Mouse (Mus musculus): ENCODE results near the gene Zfp316. TPM values are rescaled to one million over a fixed set of nuclear protein-coding genes. Genes with fewer than 3 reads are reported as not detected.

The Zfp316 gene
- total and polyA plus RNA-seq, 3 experiments: 4.3 to 4.8 TPM; not detected in 1

DNA sequence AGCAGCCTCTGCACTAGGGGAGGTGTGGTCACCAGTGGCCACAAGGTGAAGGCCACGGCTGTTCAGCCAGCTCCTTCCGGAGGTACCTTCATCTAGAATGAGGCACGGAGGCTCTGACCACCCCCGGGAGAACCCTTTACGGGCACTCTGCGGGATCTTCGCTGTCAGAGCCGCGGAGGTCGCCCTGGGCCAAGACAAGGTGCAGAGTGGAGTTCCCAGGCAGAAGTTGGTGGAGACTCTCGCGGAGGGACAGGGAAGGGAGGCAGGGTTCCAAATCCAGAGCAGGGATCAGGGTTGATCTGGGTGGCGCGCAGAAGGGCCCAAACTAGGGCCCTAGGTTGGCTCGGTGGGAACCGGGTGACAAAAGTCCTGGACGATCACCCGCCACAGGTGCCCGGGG lies 23.1 kb upstream of the Zfp316 start:
- Histone ChIP-seq H3K4me1 (ENCODE audit: control insufficient read depth in 1 of 2, insufficient read depth in 2 of 2, low read length in 2 of 2) (no peaks in the 10 kb centered on the region), H3K36me3 (ENCODE audit: control insufficient read depth in 1 of 2, insufficient read depth in 2 of 2, low read length in 2 of 2) (no peaks in the 10 kb centered on the region), H3K27ac (ENCODE audit: control insufficient read depth, low read depth, low read length) (no peak overlapping the region), H3K27me3 (ENCODE audit: control insufficient read depth in 1 of 2, insufficient read depth in 2 of 2, low read length in 2 of 2) (no peaks in the 10 kb centered on the region), H3K4me3 (ENCODE audit: control insufficient read depth in 1 of 2, insufficient read depth in 1 of 2, low read depth in 2 of 2, low read length in 2 of 2) (no peak overlapping the region), H3K9ac (ENCODE audit: control insufficient read depth, low read depth, low read length, poor library complexity, severe bottlenecking) (no peak overlapping the region), H3K9me3 (replicated peaks; ENCODE audit: insufficient read depth, low read length) (no peaks in the 10 kb centered on the region), H3K79me2 (ENCODE audit: control insufficient read depth, insufficient read depth, low read length, poor library complexity) (no peaks in the 10 kb centered on the region)
- DNase-seq (ENCODE audit: low read depth, low spot score): no peak
- no peak for TF ChIP-seq TCF12 (IDR thresholded peaks at IDR 0.05; ENCODE audit: low read depth, low read length)
- TF ChIP-seq MAFK (IDR thresholded peaks at IDR 0.05; ENCODE audit: borderline replicate concordance, low read depth, low read length): no peak
- no peak for TF ChIP-seq USF1 (IDR thresholded peaks at IDR 0.05; ENCODE audit: low read depth, low read length)
- TF ChIP-seq KAT2A (conservative IDR thresholded peaks at IDR 0.05; ENCODE audit: low read depth, low read length): no peak
- TF ChIP-seq E2F4 (IDR thresholded peaks at IDR 0.05; ENCODE audit: borderline replicate concordance, low read depth, low read length): no peak
- no peak for TF ChIP-seq CHD1 (IDR thresholded peaks at IDR 0.05; ENCODE audit: low read depth, low read length)
- no peak for TF ChIP-seq SIN3A (IDR thresholded peaks at IDR 0.05; ENCODE audit: low read length)
- TF ChIP-seq TBP (IDR thresholded peaks at IDR 0.05; ENCODE audit: low read depth, low read length): no peak
- no peak for TF ChIP-seq CHD2 (IDR thresholded peaks at IDR 0.05; ENCODE audit: low read length)
- no peak for TF ChIP-seq GATA1 (IDR thresholded peaks at IDR 0.05; ENCODE audit: low read depth, low read length)

DNA sequence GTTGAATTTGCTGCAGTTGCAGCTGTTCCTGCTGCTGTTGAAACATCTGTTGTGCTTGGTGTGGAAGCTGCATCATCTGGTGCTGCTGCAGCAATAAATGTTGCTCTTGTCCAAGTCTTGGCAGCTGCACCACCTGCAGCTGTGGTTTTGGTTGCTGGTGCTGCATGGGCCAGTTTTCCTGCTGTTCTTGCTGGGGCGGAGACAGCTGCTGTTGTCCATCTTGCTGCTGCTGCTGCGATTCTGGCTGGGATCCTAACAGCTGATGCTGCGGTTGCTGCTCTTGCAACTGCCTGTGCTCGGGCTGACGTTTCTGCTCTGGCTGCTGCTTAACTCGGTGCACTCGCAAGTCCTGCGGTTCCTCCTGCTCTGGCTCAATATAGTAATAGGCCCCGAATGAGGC lies 19.5 kb upstream of the Zfp316 start:
- Histone ChIP-seq H3K4me3 (ENCODE audit: control insufficient read depth in 1 of 2, insufficient read depth in 1 of 2, low read depth in 2 of 2, low read length in 2 of 2) (no peak overlapping the region), H3K36me3 (ENCODE audit: control insufficient read depth in 1 of 2, insufficient read depth in 2 of 2, low read length in 2 of 2) (no peaks in the 10 kb centered on the region), H3K27me3 (ENCODE audit: control insufficient read depth in 1 of 2, insufficient read depth in 2 of 2, low read length in 2 of 2) (no peaks in the 10 kb centered on the region), H3K27ac (ENCODE audit: control insufficient read depth, low read depth, low read length) (no peak overlapping the region), H3K79me2 (ENCODE audit: control insufficient read depth, insufficient read depth, low read length, poor library complexity) (no peaks in the 10 kb centered on the region), H3K9me3 (replicated peaks; ENCODE audit: insufficient read depth, low read length) (no peaks in the 10 kb centered on the region), H3K4me1 (ENCODE audit: control insufficient read depth in 1 of 2, insufficient read depth in 2 of 2, low read length in 2 of 2) (no peaks in the 10 kb centered on the region), H3K9ac (ENCODE audit: control insufficient read depth, low read depth, low read length, poor library complexity, severe bottlenecking) (no peak overlapping the region)
- TF ChIP-seq MYC (IDR thresholded peaks at IDR 0.05; ENCODE audit: low read depth, low read length): no peak
- TF ChIP-seq MAFK (IDR thresholded peaks at IDR 0.05; ENCODE audit: borderline replicate concordance, low read depth, low read length): no peak
- no peak for TF ChIP-seq TBP (IDR thresholded peaks at IDR 0.05; ENCODE audit: low read depth, low read length)
- TF ChIP-seq MYB (IDR thresholded peaks at IDR 0.05; ENCODE audit: low read depth, low read length): no peak
- no peak for TF ChIP-seq POLR2AphosphoS2 (IDR thresholded peaks at IDR 0.05; ENCODE audit: low read length)
- no peak for TF ChIP-seq E2F4 (IDR thresholded peaks at IDR 0.05; ENCODE audit: borderline replicate concordance, low read depth, low read length)
- TF ChIP-seq MAX (IDR thresholded peaks at IDR 0.05; ENCODE audit: low read length): no peak
- no peak for TF ChIP-seq UBTF (IDR thresholded peaks at IDR 0.05; ENCODE audit: borderline replicate concordance, insufficient read depth, low read depth, low read length)
- no peak for DNase-seq (ENCODE audit: low read depth, low spot score)

DNA sequence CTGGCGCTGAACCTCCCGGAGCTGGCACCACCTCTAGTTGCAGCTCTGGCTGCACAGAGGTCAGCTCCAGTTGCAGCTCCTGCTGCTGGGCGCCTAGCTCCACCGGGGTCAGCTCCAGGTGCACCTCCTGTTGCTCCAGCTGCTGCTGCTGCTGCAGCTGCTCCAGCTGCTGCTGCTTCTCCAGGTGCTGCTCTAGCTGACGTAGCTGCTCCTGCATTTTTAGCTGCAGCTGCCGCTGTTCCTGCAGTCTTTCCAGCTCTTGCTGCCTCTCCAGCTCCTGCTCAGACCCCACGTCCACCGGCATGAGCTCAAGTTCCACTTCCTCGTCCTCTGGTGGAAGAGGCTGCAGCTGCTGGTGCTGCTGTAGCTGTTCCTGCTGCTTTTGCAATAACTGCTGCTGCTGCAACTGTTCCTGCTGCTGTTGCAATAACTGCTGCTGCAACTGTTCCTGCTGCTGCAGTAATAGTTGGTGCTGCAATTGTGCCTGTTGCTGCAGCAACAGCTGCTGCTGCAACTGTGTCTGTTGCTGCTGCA lies 18.6 kb upstream of the Zfp316 start:
- Histone ChIP-seq H3K27ac (ENCODE audit: control insufficient read depth, low read depth, low read length) (no peak overlapping the region), H3K36me3 (ENCODE audit: control insufficient read depth in 1 of 2, insufficient read depth in 2 of 2, low read length in 2 of 2) (no peaks in the 10 kb centered on the region), H3K4me3 (ENCODE audit: control insufficient read depth in 1 of 2, insufficient read depth in 1 of 2, low read depth in 2 of 2, low read length in 2 of 2) (no peak overlapping the region), H3K9ac (ENCODE audit: control insufficient read depth, low read depth, low read length, poor library complexity, severe bottlenecking) (no peak overlapping the region), H3K27me3 (ENCODE audit: control insufficient read depth in 1 of 2, insufficient read depth in 2 of 2, low read length in 2 of 2) (no peaks in the 10 kb centered on the region), H3K79me2 (ENCODE audit: control insufficient read depth, insufficient read depth, low read length, poor library complexity) (no peaks in the 10 kb centered on the region), H3K4me1 (ENCODE audit: control insufficient read depth in 1 of 2, insufficient read depth in 2 of 2, low read length in 2 of 2) (no peaks in the 10 kb centered on the region), H3K9me3 (replicated peaks; ENCODE audit: insufficient read depth, low read length) (no peaks in the 10 kb centered on the region)
- TF ChIP-seq ZNF384 (IDR thresholded peaks at IDR 0.05; ENCODE audit: low read depth, low read length) (no peak), GATA1 (IDR thresholded peaks at IDR 0.05; ENCODE audit: low read depth, low read length) (no peak), RCOR1 (IDR thresholded peaks at IDR 0.05; ENCODE audit: low read depth, low read length) (no peak), POLR2AphosphoS5 (IDR thresholded peaks at IDR 0.05; ENCODE audit: borderline replicate concordance, low read depth, low read length) (no peak), SIN3A (IDR thresholded peaks at IDR 0.05; ENCODE audit: low read length) (no peak), MEF2A (IDR thresholded peaks at IDR 0.05; ENCODE audit: extremely low read depth, insufficient replicate concordance, low read depth, low read length, poor library complexity, severe bottlenecking) (no peak), USF2 (IDR thresholded peaks at IDR 0.05; ENCODE audit: borderline replicate concordance in 1 of 2, insufficient read depth in 1 of 2, low read depth in 1 of 2, low read length in 2 of 2) (no peak), KAT2A (conservative IDR thresholded peaks at IDR 0.05; ENCODE audit: low read depth, low read length) (no peak), ZKSCAN1 (IDR thresholded peaks at IDR 0.05; ENCODE audit: low read depth, low read length) (no peak), ZMIZ1 (IDR thresholded peaks at IDR 0.05; ENCODE audit: low read depth, low read length) (no peak)
- no peak for DNase-seq (ENCODE audit: low read depth, low spot score)
